Mouse (Mus musculus): Measurements from ENCODE around the gene Tmeff2. TPM values are rescaled to one million over a fixed set of nuclear protein-coding genes. Genes with fewer than 3 reads are reported as not detected.

Tmeff2 gene
- polyA plus RNA-seq, 1 experiment from 2014 or later, result 24.6 TPM

- no peak for DNase-seq (ENCODE audit: low spot score)
- no peaks in the 10 kb centered on the region for H3K36me3 ChIP-seq (ENCODE audit: control insufficient read depth, insufficient read depth, low read length)
- ATAC-seq, result no peak
- H3K9me3 ChIP-seq (replicated peaks; ENCODE audit: control insufficient read depth, low read length), result no peaks in the 10 kb centered on the region
- no peak overlapping the region for H3K4me2 ChIP-seq (ENCODE audit: low read length)
- H3K9ac ChIP-seq (ENCODE audit: low read length), result no peak overlapping the region
- 69% methylated on average over 6 of the region's 6 CpGs for WGBS
- H3K27ac ChIP-seq (ENCODE audit: low read depth, low read length), result no peak overlapping the region
- no peaks in the 10 kb centered on the region for H3K27me3 ChIP-seq (replicated peaks; ENCODE audit: control insufficient read depth, insufficient read depth, low read length)
- H3K4me1 ChIP-seq (ENCODE audit: control insufficient read depth, insufficient read depth, low read length), result no peaks in the 10 kb centered on the region
- no peak overlapping the region for H3K4me3 ChIP-seq (ENCODE audit: low read depth, low read length)
These were observed 291.6 kb downstream of the Tmeff2 start for GRCm38 (mm10) chr1:51191872-51192613.

GRCm38 (mm10) chr1:51199088-51199830 is 298.8 kb downstream of the Tmeff2 start:
- DNase-seq (ENCODE audit: low spot score), result peak; percentile 37
- no peak overlapping the region for H3K9ac ChIP-seq (ENCODE audit: low read length)
- H3K4me2 ChIP-seq (ENCODE audit: low read length), result no peak overlapping the region
- H3K27ac ChIP-seq (ENCODE audit: low read depth, low read length), result peak overlapping the region; percentile 27; the same call in 1 of the 2 replicates
- no peak overlapping the region for H3K4me3 ChIP-seq (ENCODE audit: low read depth, low read length)
- H3K4me1 ChIP-seq (ENCODE audit: control insufficient read depth, insufficient read depth, low read length), result no peaks in the 10 kb centered on the region
- H3K27me3 ChIP-seq (replicated peaks; ENCODE audit: control insufficient read depth, insufficient read depth, low read length), result no peaks in the 10 kb centered on the region
- H3K9me3 ChIP-seq (replicated peaks; ENCODE audit: control insufficient read depth, low read length), result no peaks in the 10 kb centered on the region
- no peaks in the 10 kb centered on the region for H3K36me3 ChIP-seq (ENCODE audit: control insufficient read depth, insufficient read depth, low read length)
- WGBS, result 77% methylated on average over 11 of the region's 11 CpGs
- ATAC-seq, result peak; percentile 50; the same call in 1 of the 2 replicates

GRCm38 (mm10) chr1:51199954-51200353 is 299.5 kb downstream of the Tmeff2 start:
- H3K9me3 ChIP-seq (replicated peaks; ENCODE audit: control insufficient read depth, low read length), result no peaks in the 10 kb centered on the region
- H3K36me3 ChIP-seq (ENCODE audit: control insufficient read depth, insufficient read depth, low read length), result no peaks in the 10 kb centered on the region
- DNase-seq (ENCODE audit: low spot score) (no peak), ATAC-seq (no peak)
- no peak overlapping the region for H3K4me2 ChIP-seq (ENCODE audit: low read length)
- no peak overlapping the region for H3K4me3 ChIP-seq (ENCODE audit: low read depth, low read length)
- H3K27ac ChIP-seq (ENCODE audit: low read depth, low read length), result no peak overlapping the region
- 89% methylated on average over 3 of the region's 3 CpGs for WGBS
- no peak overlapping the region for H3K9ac ChIP-seq (ENCODE audit: low read length)
- no peaks in the 10 kb centered on the region for H3K27me3 ChIP-seq (replicated peaks; ENCODE audit: control insufficient read depth, insufficient read depth, low read length)
- H3K4me1 ChIP-seq (ENCODE audit: control insufficient read depth, insufficient read depth, low read length), result no peaks in the 10 kb centered on the region

DNA sequence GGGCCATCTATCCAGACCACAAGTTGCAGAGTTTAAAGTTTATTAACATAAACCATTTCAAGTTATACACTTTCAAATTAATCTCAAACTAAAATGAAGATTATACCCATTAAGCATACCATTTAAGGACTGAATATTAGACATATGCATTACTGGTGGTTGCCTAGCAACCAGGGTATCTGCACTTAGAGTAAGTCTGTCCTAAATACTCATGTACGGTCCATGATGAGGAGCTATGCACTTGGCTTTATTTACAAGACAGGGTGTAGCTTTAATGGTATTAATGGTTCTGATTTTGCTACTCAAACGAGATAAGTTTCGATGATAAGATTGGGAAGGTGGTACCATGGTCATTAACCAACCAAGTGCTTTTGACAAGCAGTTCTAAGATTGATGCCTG is 315.2 kb downstream of the Tmeff2 start:
- H3K27me3 ChIP-seq (replicated peaks; ENCODE audit: control insufficient read depth, insufficient read depth, low read length), result no peaks in the 10 kb centered on the region
- H3K9me3 ChIP-seq (replicated peaks; ENCODE audit: control insufficient read depth, low read length), result no peaks in the 10 kb centered on the region
- 0 out of 2 replicates have a peak, but pooled peaks have one; percentile 18 for ATAC-seq
- no peak overlapping the region for H3K27ac ChIP-seq (ENCODE audit: low read depth, low read length)
- WGBS, result 80% methylated on average over 3 of the region's 3 CpGs
- H3K9ac ChIP-seq (ENCODE audit: low read length), result no peak overlapping the region
- DNase-seq (ENCODE audit: low spot score), result no peak
- H3K36me3 ChIP-seq (ENCODE audit: control insufficient read depth, insufficient read depth, low read length), result no peaks in the 10 kb centered on the region
- no peak overlapping the region for H3K4me2 ChIP-seq (ENCODE audit: low read length)
- H3K4me1 ChIP-seq (ENCODE audit: control insufficient read depth, insufficient read depth, low read length), result peaks cover 16% of the 10 kb centered on the region
- H3K4me3 ChIP-seq (ENCODE audit: low read depth, low read length), result no peak overlapping the region

DNA sequence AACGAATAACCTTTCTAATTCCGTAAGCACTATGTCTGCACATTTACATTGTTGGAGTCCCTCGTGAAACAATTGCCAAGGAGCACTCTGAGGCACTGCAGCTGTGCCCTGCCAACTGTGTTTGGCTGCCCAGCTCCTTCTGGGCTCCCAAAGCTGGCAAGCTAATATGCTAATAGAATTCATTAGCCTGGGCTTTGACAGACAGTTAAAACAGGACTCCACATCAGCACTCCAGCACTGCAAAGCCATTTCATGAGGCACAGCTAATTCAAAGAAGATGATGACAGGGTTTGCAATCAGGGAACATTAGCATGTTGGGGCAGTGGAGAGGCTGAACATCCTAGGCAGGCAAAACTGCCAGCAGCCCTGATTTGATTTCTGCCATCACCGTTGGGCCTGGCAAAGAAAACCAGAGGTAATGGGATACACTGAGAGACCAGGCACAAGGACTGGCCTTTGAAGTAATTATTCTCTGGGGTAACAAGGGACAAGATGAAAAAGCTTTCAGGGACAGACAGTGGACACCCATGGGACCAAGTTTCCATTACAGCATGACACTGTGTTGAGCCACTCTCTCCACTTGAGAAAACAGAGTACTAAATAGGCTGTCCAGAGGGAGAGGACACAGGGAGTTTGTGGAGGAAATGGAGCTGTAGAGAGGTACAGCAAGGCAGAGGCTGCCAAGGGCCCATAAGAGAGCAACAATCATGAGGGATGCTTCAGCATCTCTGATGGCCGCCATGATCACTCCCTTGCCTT is 316.0 kb downstream of the Tmeff2 start:
- DNase-seq (ENCODE audit: low spot score) (peak; percentile 90), ATAC-seq (peak; percentile 95)
- H3K9ac ChIP-seq (ENCODE audit: low read length), result no peak overlapping the region
- no peaks in the 10 kb centered on the region for H3K9me3 ChIP-seq (replicated peaks; ENCODE audit: control insufficient read depth, low read length)
- H3K4me3 ChIP-seq (ENCODE audit: low read depth, low read length), result no peak overlapping the region
- WGBS, result 22% methylated on average over 5 of the region's 5 CpGs
- no peaks in the 10 kb centered on the region for H3K27me3 ChIP-seq (replicated peaks; ENCODE audit: control insufficient read depth, insufficient read depth, low read length)
- peak overlapping the region; percentile 40 for H3K27ac ChIP-seq (ENCODE audit: low read depth, low read length)
- H3K36me3 ChIP-seq (ENCODE audit: control insufficient read depth, insufficient read depth, low read length), result no peaks in the 10 kb centered on the region
- no peak overlapping the region for H3K4me2 ChIP-seq (ENCODE audit: low read length)
- H3K4me1 ChIP-seq (ENCODE audit: control insufficient read depth, insufficient read depth, low read length), result peaks cover 16% of the 10 kb centered on the region

DNA sequence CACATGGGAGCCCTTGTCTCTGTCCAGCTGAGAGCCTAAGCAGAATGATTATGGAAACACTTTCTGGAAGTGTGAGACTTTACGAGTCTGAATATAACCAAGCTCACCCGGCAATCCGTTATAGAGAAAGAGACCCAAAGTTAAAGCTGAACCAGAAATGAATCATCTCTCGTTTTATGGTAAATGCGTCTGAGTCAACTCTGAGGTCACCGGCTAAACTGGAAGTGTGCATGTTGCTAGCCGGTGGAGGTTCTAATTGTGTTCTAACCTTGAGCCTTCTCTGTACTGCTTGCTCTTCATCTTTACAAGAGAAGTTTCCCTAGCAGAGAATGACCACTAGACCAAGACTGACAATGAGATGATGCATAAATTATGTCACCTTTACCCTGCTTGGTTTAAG is 316.8 kb downstream of the Tmeff2 start:
- no peak overlapping the region for H3K27ac ChIP-seq (ENCODE audit: low read depth, low read length)

DNA sequence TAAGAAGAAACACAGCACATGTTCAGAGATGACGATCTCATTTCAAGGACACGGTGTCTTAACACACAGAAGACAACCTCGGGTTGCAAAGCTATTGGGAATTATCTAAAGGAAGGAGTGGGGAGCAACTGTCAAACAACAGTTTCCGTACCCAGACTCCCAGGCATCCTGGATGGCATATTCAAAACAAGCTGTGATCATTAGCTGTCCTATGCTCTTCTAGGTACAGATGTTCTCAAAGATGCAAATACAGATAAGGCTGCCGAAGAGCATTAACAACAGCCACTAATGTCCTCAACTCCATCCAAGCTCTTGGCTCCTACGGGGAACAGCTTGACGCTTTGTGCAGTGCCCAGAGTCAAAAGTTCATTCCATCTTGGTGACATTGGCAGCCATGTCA is 324.7 kb downstream of the Tmeff2 start:
- ATAC-seq, result no peak
- H3K9me3 ChIP-seq (replicated peaks; ENCODE audit: control insufficient read depth, low read length), result no peaks in the 10 kb centered on the region
- H3K27me3 ChIP-seq (replicated peaks; ENCODE audit: control insufficient read depth, insufficient read depth, low read length), result no peaks in the 10 kb centered on the region
- WGBS, result 91% methylated on average over 7 of the region's 7 CpGs
- no peaks in the 10 kb centered on the region for H3K4me1 ChIP-seq (ENCODE audit: control insufficient read depth, insufficient read depth, low read length)
- no peak overlapping the region for H3K9ac ChIP-seq (ENCODE audit: low read length)
- no peak overlapping the region for H3K4me3 ChIP-seq (ENCODE audit: low read depth, low read length)
- no peaks in the 10 kb centered on the region for H3K36me3 ChIP-seq (ENCODE audit: control insufficient read depth, insufficient read depth, low read length)
- DNase-seq (ENCODE audit: low spot score), result no peak
- no peak overlapping the region for H3K4me2 ChIP-seq (ENCODE audit: low read length)
- H3K27ac ChIP-seq (ENCODE audit: low read depth, low read length), result no peak overlapping the region

More for the DNA sequence above, 316.8 kb downstream of the Tmeff2 start:
- Histone ChIP-seq H3K9ac (ENCODE audit: low read length) (no peak overlapping the region), H3K4me3 (ENCODE audit: low read depth, low read length) (no peak overlapping the region), H3K4me1 (ENCODE audit: control insufficient read depth, insufficient read depth, low read length) (peaks cover 16% of the 10 kb centered on the region), H3K36me3 (ENCODE audit: control insufficient read depth, insufficient read depth, low read length) (no peaks in the 10 kb centered on the region), H3K27me3 (replicated peaks; ENCODE audit: control insufficient read depth, insufficient read depth, low read length) (no peaks in the 10 kb centered on the region), H3K9me3 (replicated peaks; ENCODE audit: control insufficient read depth, low read length) (no peaks in the 10 kb centered on the region), H3K4me2 (ENCODE audit: low read length) (no peak overlapping the region)
- ATAC-seq, result no peak
- no peak for DNase-seq (ENCODE audit: low spot score)
- WGBS, result 70% methylated on average over 7 of the region's 7 CpGs

All from forebrain, embryonic 14.5 days (tissue).